Mouse (Mus musculus): ENCODE results near the gene Vps35l. TPM values are rescaled to one million over a fixed set of nuclear protein-coding genes. Genes with fewer than 3 reads are reported as not detected.

Vps35l gene
- polyA plus RNA-seq, 1 experiment from 2014 or later, result 62.6 TPM

DNA sequence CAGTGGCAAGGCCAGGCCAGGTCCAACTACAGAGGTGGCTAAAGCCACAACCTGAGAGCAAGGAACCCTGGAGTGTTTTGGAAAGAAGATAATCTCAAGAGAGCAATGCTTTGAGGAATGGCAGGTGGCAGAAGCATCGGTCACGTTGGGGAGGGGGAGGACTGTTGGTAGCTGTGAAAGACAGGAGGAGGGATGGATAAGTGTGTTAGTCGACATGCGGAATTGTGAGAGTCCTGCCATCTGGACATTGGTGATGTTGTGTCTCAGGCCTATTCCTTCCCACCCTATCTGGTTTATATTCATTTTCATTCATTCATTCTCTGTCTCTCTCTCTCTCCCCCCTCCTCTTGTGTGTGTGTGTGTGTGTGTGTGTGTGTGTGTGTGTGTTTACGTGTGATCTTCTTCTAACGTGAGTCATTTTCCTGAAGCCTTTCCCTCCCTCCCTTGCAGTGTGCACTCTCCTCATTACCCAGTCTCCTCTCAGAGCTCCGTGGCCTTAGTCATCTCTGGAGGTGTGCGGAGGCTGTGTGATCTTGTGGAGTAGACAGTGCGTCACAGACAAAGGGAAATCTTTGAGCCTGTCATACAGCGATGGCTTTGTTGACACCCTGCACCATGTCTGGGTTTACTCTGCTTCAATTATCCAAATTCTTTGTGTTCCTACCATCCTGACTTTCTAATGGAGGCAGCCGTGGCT is 43.4 kb downstream of the Vps35l start:
- H3K4me2 ChIP-seq, result no peak overlapping the region
- ATAC-seq (ENCODE audit: insufficient number of reproducible peaks, insufficient read depth, low FRiP score, low TSS enrichment, low read depth), result no peak
- H3K9ac ChIP-seq, result no peak overlapping the region
- WGBS, result 79% methylated on average over 11 of the region's 11 CpGs
- H3K4me3 ChIP-seq, result no peak overlapping the region
- H3K4me1 ChIP-seq, result no peaks in the 10 kb centered on the region
- no peak overlapping the region for H3K27ac ChIP-seq
- no peaks in the 10 kb centered on the region for H3K27me3 ChIP-seq
- no peaks in the 10 kb centered on the region for H3K9me3 ChIP-seq
- peaks cover 43% of the 10 kb centered on the region for H3K36me3 ChIP-seq

DNA sequence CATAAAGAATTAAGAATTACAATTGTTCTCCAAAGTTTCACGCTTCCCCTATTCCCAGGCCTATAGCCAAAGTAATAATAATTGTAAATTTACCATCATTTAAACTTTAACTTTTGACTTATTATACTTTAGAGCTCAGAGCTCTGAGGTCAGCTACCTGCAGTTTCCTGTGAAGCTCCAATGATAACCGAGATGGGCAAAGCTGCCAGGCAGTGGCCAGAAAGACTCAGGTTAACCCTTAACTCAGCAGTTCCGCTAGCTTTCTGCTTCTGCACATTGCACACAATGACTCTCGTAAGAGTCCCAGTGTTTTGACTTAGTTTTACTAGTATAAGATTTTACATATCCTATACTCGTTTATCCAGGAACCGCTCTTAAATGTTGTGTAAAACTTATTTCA is 46.1 kb downstream of the Vps35l start:
- WGBS, result 87% methylated on average over 6 of the region's 6 CpGs
- no peak for ATAC-seq (ENCODE audit: insufficient number of reproducible peaks, insufficient read depth, low FRiP score, low TSS enrichment, low read depth)
- Histone ChIP-seq H3K36me3 (peaks cover 38% of the 10 kb centered on the region), H3K9me3 (no peaks in the 10 kb centered on the region), H3K9ac (no peak overlapping the region), H3K4me1 (no peaks in the 10 kb centered on the region), H3K27me3 (no peaks in the 10 kb centered on the region), H3K27ac (no peak overlapping the region), H3K4me3 (no peak overlapping the region), H3K4me2 (no peak overlapping the region)

DNA sequence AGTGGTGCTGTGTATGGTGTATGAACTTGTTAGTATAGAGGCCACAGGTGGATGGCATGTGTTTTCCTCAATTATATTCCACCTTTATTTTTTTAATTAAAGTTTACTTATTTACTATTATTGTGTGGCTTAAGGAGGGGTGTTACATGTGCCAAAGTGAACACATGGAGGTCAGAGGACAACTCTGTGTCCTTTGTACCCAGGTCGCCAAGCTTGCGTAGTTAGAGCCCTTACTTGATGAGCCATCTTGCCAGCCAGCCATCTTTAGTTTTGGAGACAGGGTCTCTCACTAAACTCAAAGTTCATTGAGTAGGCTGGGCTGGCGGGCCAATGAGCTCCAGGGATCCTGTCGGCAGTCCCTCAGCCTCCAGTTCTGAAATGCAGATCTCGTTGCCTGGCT is 47.3 kb downstream of the Vps35l start:
- H3K9ac ChIP-seq, result no peak overlapping the region
- H3K9me3 ChIP-seq, result no peaks in the 10 kb centered on the region
- H3K4me1 ChIP-seq, result no peaks in the 10 kb centered on the region
- ATAC-seq (ENCODE audit: insufficient number of reproducible peaks, insufficient read depth, low FRiP score, low TSS enrichment, low read depth), result no peak
- H3K27ac ChIP-seq, result no peak overlapping the region
- H3K4me2 ChIP-seq, result no peak overlapping the region
- H3K4me3 ChIP-seq, result no peak overlapping the region
- peaks cover 46% of the 10 kb centered on the region for H3K36me3 ChIP-seq
- H3K27me3 ChIP-seq, result no peaks in the 10 kb centered on the region
- WGBS, result 88% methylated on average over 5 of the region's 5 CpGs

DNA sequence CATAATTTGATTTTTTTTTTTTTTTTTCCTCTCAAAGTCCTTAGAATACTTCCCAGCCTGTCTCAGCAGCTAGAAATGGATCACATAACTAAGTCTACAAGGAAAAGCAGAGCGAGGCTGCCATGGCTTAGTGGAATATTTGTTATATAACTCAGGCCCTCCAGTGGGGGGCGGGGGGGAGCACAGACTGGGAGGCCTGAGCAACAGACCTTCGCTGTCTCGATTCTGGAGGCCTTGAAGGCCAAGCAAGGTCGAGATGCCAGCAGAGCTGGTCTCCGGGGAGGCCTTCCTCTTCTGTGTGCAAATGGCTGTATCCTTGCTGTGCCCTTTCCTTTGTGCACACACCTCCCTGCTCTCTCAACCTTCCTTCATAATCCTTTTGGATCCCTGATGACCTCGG is 48.5 kb downstream of the Vps35l start:
- no peak overlapping the region for H3K9ac ChIP-seq
- H3K27ac ChIP-seq, result no peak overlapping the region
- no peaks in the 10 kb centered on the region for H3K27me3 ChIP-seq
- H3K9me3 ChIP-seq, result no peaks in the 10 kb centered on the region
- ATAC-seq (ENCODE audit: insufficient number of reproducible peaks, insufficient read depth, low FRiP score, low TSS enrichment, low read depth), result no peak
- peaks cover 53% of the 10 kb centered on the region for H3K36me3 ChIP-seq
- no peak overlapping the region for H3K4me3 ChIP-seq
- no peaks in the 10 kb centered on the region for H3K4me1 ChIP-seq
- H3K4me2 ChIP-seq, result no peak overlapping the region
- WGBS, result 68% methylated on average over 7 of the region's 7 CpGs

DNA sequence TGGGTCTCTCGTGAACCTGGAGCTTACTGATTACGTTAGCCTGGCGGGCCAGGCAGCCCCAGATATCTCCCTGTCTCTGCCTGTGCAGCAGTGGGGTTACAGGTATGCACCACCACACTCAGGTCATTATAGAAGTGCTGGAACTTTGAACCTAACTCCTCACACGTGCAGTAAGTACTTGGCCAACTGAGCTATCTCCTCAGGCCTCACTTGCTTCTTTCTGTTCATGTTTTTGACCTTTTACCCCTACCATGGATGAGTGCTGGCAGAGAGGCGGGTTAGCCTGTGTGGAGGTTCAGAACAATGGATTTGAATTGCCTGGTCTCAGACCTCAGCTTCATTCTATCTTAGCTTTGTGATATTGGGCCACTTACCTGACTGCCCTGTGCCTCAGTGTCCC is 50.3 kb downstream of the Vps35l start:
- H3K27ac ChIP-seq, result no peak overlapping the region
- H3K27me3 ChIP-seq, result no peaks in the 10 kb centered on the region
- no peak overlapping the region for H3K4me3 ChIP-seq
- no peaks in the 10 kb centered on the region for H3K9me3 ChIP-seq
- no peak overlapping the region for H3K9ac ChIP-seq
- no peaks in the 10 kb centered on the region for H3K4me1 ChIP-seq
- no peak overlapping the region for H3K4me2 ChIP-seq
- H3K36me3 ChIP-seq, result peaks cover 63% of the 10 kb centered on the region
- no peak for ATAC-seq (ENCODE audit: insufficient number of reproducible peaks, insufficient read depth, low FRiP score, low TSS enrichment, low read depth)
- WGBS, result 81% methylated on average over 5 of the region's 5 CpGs

DNA sequence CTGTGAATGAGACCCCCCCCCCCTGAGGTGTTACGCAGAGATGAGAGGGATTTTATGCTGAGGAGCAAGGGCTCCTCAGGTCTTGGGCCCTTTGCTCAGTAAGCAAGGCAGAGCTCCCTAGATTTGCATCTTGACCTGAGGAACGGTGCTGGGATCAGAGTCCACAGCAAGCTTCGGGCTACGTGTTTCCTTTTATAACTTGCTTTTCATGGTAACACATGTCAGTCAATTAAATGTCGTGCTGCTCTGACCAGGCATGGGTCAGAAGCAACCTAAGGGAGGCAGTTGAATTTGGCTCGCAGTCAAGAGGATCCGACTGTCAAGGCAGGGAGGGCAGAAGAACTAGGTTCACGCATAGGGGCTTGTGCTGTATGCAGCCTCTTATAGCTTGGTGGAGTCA is 53.9 kb downstream of the Vps35l start:
- Histone ChIP-seq H3K9me3 (no peaks in the 10 kb centered on the region), H3K27ac (no peak overlapping the region), H3K9ac (no peak overlapping the region), H3K4me3 (no peak overlapping the region), H3K4me2 (no peak overlapping the region), H3K36me3 (peaks cover 78% of the 10 kb centered on the region), H3K4me1 (no peaks in the 10 kb centered on the region), H3K27me3 (no peaks in the 10 kb centered on the region)
- WGBS, result 82% methylated on average over 8 of the region's 8 CpGs
- ATAC-seq (ENCODE audit: insufficient number of reproducible peaks, insufficient read depth, low FRiP score, low TSS enrichment, low read depth), result no peak

DNA sequence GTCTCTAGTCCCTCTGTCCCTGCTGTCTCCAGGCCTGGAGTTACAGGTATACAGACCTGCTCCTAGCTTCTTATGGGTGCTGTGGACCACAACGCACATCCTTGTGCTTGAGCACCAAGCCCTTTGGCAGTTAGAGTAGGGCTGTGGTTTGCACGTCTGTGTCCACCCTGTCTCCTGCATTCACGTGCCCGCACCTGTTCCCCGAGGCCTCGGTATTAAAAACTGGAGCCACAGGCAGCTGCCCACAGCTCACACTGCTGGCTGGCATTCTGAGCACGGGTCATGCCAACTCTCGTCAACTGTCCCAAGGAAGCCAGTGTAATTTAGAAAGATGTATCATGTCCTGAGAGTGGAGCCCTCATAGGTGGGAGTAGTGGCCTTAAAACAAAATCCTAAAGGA is 55.8 kb downstream of the Vps35l start:
- peaks cover 82% of the 10 kb centered on the region for H3K36me3 ChIP-seq
- no peaks in the 10 kb centered on the region for H3K27me3 ChIP-seq
- H3K4me3 ChIP-seq, result no peak overlapping the region
- no peak for ATAC-seq (ENCODE audit: insufficient number of reproducible peaks, insufficient read depth, low FRiP score, low TSS enrichment, low read depth)
- H3K4me1 ChIP-seq, result no peaks in the 10 kb centered on the region
- no peaks in the 10 kb centered on the region for H3K9me3 ChIP-seq
- no peak overlapping the region for H3K4me2 ChIP-seq
- 95% methylated on average over 8 of the region's 8 CpGs for WGBS
- H3K27ac ChIP-seq, result no peak overlapping the region
- H3K9ac ChIP-seq, result no peak overlapping the region

DNA sequence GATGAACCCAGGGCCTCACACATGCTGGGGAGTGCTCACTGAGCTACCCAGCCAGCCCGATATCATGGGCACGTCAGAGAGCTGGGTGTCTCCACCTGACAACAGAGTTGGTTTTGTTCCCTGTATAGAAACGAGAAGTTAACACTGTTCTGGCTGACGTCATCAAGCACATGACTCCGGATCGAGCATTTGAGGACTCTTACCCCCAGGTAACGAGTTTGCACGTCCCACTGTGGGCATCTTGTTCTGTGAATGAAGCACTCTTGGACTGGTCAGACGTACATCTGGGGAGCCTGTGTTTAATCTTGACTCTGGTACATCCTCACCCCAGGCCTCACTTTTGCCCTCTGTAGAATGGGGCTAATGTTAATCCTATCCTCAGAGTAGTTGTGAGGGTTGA is 56.8 kb downstream of the Vps35l start:
- Histone ChIP-seq H3K4me3 (no peak overlapping the region), H3K27me3 (no peaks in the 10 kb centered on the region), H3K36me3 (peaks cover 81% of the 10 kb centered on the region), H3K9ac (no peak overlapping the region), H3K9me3 (no peaks in the 10 kb centered on the region), H3K27ac (no peak overlapping the region), H3K4me1 (no peaks in the 10 kb centered on the region), H3K4me2 (no peak overlapping the region)
- 91% methylated on average over 9 of the region's 9 CpGs for WGBS
- ATAC-seq (ENCODE audit: insufficient number of reproducible peaks, insufficient read depth, low FRiP score, low TSS enrichment, low read depth), result no peak

DNA sequence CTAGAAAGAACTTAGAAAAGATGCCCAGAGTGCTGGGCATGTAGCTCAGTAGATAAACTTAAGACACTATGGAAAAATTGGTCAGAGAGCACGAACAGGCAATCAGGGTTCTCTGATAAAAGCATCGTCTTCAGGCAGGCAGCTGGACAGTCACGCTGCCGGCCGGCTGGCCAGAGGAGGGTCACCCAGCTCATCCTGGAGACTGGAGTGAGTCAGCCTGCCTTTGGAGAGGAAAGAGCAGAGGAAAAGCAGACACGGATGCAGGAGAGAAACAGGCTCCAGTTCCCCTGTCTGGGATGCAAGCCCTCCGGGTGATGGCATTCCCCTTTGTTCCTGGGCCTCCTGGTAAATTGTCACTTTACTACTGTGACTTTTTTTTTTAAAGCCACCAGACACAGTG is 57.6 kb downstream of the Vps35l start:
- no peaks in the 10 kb centered on the region for H3K9me3 ChIP-seq
- no peak overlapping the region for H3K27ac ChIP-seq
- 85% methylated on average over 7 of the region's 7 CpGs for WGBS
- H3K4me3 ChIP-seq, result no peak overlapping the region
- no peaks in the 10 kb centered on the region for H3K27me3 ChIP-seq
- no peaks in the 10 kb centered on the region for H3K4me1 ChIP-seq
- no peak for ATAC-seq (ENCODE audit: insufficient number of reproducible peaks, insufficient read depth, low FRiP score, low TSS enrichment, low read depth)
- no peak overlapping the region for H3K9ac ChIP-seq
- peaks cover 80% of the 10 kb centered on the region for H3K36me3 ChIP-seq
- no peak overlapping the region for H3K4me2 ChIP-seq

DNA sequence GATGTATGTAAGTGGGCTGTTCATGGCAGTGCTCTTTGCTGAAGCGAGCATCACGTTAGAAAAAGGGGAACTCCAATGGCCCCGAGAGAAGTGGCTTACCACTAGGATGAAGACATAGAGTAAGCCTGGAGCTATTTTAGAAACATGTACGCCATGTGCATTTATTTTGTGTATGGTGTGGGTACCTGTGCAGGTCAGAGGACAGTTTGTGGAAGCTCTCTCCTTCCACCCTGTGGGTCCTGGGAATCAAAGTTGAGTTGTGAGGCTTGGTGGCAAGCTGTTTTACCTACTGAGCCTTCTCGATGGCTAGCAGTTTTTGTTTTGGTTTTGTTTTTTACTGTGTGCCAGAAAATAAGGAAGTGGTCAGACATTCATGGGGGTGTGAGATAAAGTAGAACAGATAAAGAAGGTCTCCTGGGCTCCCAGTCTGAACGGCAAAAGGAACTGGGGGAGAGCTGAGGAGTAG is 58.1 kb downstream of the Vps35l start:
- no peaks in the 10 kb centered on the region for H3K4me1 ChIP-seq
- H3K27me3 ChIP-seq, result no peaks in the 10 kb centered on the region
- no peak overlapping the region for H3K4me3 ChIP-seq
- H3K27ac ChIP-seq, result no peak overlapping the region
- H3K36me3 ChIP-seq, result peaks cover 81% of the 10 kb centered on the region
- H3K9ac ChIP-seq, result no peak overlapping the region
- 88% methylated on average over 6 of the region's 6 CpGs for WGBS
- H3K9me3 ChIP-seq, result no peaks in the 10 kb centered on the region
- no peak overlapping the region for H3K4me2 ChIP-seq
- ATAC-seq (ENCODE audit: insufficient number of reproducible peaks, insufficient read depth, low FRiP score, low TSS enrichment, low read depth), result no peak

DNA sequence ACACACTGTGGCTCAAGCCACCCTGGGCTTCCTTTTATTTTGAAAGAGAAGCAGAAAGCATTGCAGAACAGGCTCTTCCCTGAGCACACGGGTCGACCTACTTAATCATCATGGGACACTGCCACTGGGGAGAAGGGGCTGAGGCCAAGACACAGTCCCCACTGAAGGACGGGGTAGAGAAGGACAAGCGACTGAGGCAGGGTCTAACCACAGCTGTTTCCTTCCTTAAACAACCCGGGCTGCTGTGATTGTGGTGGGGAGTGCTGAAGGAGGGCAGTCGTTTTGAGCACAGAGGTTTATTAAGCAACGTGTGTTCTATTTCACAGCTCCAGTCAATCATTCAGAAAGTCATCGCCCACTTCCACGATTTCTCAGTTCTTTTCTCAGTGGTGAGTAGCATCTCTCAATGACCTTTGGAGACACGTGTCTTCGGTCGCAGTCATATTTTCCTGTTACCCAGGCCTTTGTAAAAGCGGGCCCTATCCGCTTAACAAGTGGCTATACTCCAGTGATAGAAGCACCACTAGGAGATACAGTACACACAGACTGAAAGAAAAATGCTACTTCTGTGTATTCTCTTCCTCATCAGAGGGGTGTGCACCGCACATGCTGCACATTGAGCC is 60.2 kb downstream of the Vps35l start:
- Histone ChIP-seq H3K4me3 (no peak overlapping the region), H3K27me3 (no peaks in the 10 kb centered on the region), H3K36me3 (peaks cover 77% of the 10 kb centered on the region), H3K9me3 (no peaks in the 10 kb centered on the region), H3K27ac (no peak overlapping the region), H3K9ac (no peak overlapping the region), H3K4me2 (no peak overlapping the region), H3K4me1 (no peaks in the 10 kb centered on the region)
- ATAC-seq (ENCODE audit: insufficient number of reproducible peaks, insufficient read depth, low FRiP score, low TSS enrichment, low read depth), result no peak
- 88% methylated on average over 15 of the region's 15 CpGs for WGBS

DNA sequence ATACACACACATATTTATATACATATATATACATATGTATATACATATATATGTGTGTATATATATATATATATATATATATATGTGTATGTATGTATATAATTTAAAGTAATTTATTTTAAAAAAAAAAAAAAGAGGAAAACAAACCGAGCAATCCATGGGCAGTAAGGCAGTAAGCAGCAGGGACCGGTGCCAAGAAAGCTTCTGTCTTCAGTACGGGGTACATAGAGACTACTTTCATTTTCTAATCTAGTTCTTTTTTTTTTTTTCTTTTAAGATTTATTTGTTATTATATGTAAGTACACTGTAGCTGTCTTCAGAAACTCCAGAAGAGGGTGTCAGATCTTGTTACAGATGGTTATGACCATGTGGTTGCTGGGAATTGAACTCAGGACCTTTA is 61.8 kb downstream of the Vps35l start:
- Histone ChIP-seq H3K9ac (no peak overlapping the region), H3K36me3 (peaks cover 66% of the 10 kb centered on the region), H3K27me3 (no peaks in the 10 kb centered on the region), H3K9me3 (no peaks in the 10 kb centered on the region), H3K4me1 (no peaks in the 10 kb centered on the region), H3K27ac (no peak overlapping the region), H3K4me2 (no peak overlapping the region), H3K4me3 (no peak overlapping the region)
- no peak for ATAC-seq (ENCODE audit: insufficient number of reproducible peaks, insufficient read depth, low FRiP score, low TSS enrichment, low read depth)
- WGBS, result 95% methylated on average over 3 of the region's 3 CpGs
